Mouse (Mus musculus) liver, embryonic 13.5 days (tissue): ENCODE data around the gene Srgap2. TPM values are rescaled to one million over a fixed set of nuclear protein-coding genes. Genes with fewer than 3 reads are reported as not detected.
A peak's percentile ranks its signal among the peaks of the same experiment; 100 is the strongest.

Experiments used
- ATAC-seq: fragments of 200-750 bp; cut with Nextera tagmentation; 2 replicates; pipeline ENCODE4 v1.8.0; 2017; ENCODE audit warnings: low read depth, mild to moderate bottlenecking, moderate number of reproducible peaks, moderate library complexity
- DNase-seq: peaks from one replicate; pipeline ENCODE4 v3.0.0; 2022
- H3K27ac ChIP-seq: fragments of 300-500 bp; sonication (generic); 2 replicates; pipeline ENCODE4 v1.5.1; 2015; ENCODE audit warnings: moderate library complexity, mild to moderate bottlenecking, inconsistent platforms
- H3K27me3 ChIP-seq: fragments of 300-500 bp; sonication (generic); 2 replicates; pipeline ENCODE4 v1.6.1; 2015; ENCODE audit warnings: mild to moderate bottlenecking, inconsistent platforms
- H3K36me3 ChIP-seq: fragments of 300-500 bp; sonication (generic); 2 replicates; pipeline ENCODE4 v1.6.1; 2015; ENCODE audit warnings: mild to moderate bottlenecking, inconsistent platforms
- H3K4me1 ChIP-seq: fragments of 300-500 bp; sonication (generic); replicated peaks from 2 replicates; pipeline ENCODE4 v1.6.1; 2015; ENCODE audit warnings: inconsistent platforms
- H3K4me2 ChIP-seq: fragments of 300-500 bp; sonication (generic); 2 replicates; pipeline ENCODE4 v1.6.1; 2015; ENCODE audit warnings: inconsistent platforms, mild to moderate bottlenecking, moderate library complexity
- H3K4me3 ChIP-seq: fragments of 300-500 bp; sonication (generic); replicated peaks from 2 replicates; pipeline ENCODE4 v1.5.1; 2015; ENCODE audit warnings: mild to moderate bottlenecking, inconsistent platforms
- H3K9ac ChIP-seq: fragments of 300-500 bp; sonication (generic); 2 replicates; pipeline ENCODE4 v1.6.1; 2015; ENCODE audit warnings: mild to moderate bottlenecking, inconsistent platforms
- H3K9me3 ChIP-seq: fragments of 300-500 bp; sonication (generic); replicated peaks from 2 replicates; pipeline ENCODE4 v1.6.1; 2016; ENCODE audit warnings: inconsistent platforms
- WGBS: fragments of 180-500 bp; shearing (Covaris S2); methylation state at CpG from one replicate; pipeline ENCODE4 v1.1.7; 2015; ENCODE audit not compliant: insufficient replicate concordance; 5-methylcytosine and 5-hydroxymethylcytosine counted together
- polyA plus RNA-seq: library from polyadenylated mRNA; unstranded; fragments of >200 nt; fragmentation: Nextera tagmentation; extraction: Ambion mirVana; gene quantifications from 2 replicates; pipeline ENCODE4 v1.2.1, GENCODE M21; 2015

Srgap2 gene
- polyA plus RNA-seq, 1 experiment from 2014 or later = 3.7 TPM

- DNase-seq = no peak
- H3K4me2 ChIP-seq = no peak overlapping the region
- H3K27ac ChIP-seq = no peak overlapping the region
- H3K27me3 ChIP-seq = no peaks in the 10 kb centered on the region
- 74% methylated on average over 4 of the region's 4 CpGs for WGBS
- no peaks in the 10 kb centered on the region for H3K36me3 ChIP-seq
- ATAC-seq = no peak
- no peak overlapping the region for H3K9ac ChIP-seq
- peaks cover 13% of the 10 kb centered on the region for H3K4me1 ChIP-seq
- no peak overlapping the region for H3K4me3 ChIP-seq
- no peaks in the 10 kb centered on the region for H3K9me3 ChIP-seq
These were observed 35.6 kb downstream of the Srgap2 start for GRCm38 (mm10) chr1:131491579-131491978.

- H3K4me2 ChIP-seq = no peak overlapping the region
- DNase-seq = no peak
- H3K36me3 ChIP-seq = no peaks in the 10 kb centered on the region
- no peak overlapping the region for H3K9ac ChIP-seq
- WGBS = 76% methylated on average over 3 of the region's 3 CpGs
- H3K27me3 ChIP-seq = no peaks in the 10 kb centered on the region
- no peaks in the 10 kb centered on the region for H3K9me3 ChIP-seq
- no peak for ATAC-seq
- H3K4me3 ChIP-seq = no peak overlapping the region
- H3K27ac ChIP-seq = no peak overlapping the region
- peaks cover 16% of the 10 kb centered on the region for H3K4me1 ChIP-seq
These were observed 37.8 kb downstream of the Srgap2 start for GRCm38 (mm10) chr1:131489312-131489711.

GRCm38 (mm10) chr1:131486094-131486850, 40.9 kb downstream of the Srgap2 start:
- DNase-seq (no peak), ATAC-seq (no peak)
- Histone ChIP-seq H3K4me2 (no peak overlapping the region), H3K4me1 (peaks cover 7% of the 10 kb centered on the region), H3K9ac (no peak overlapping the region), H3K27ac (no peak overlapping the region), H3K9me3 (no peaks in the 10 kb centered on the region), H3K4me3 (no peak overlapping the region), H3K27me3 (no peaks in the 10 kb centered on the region), H3K36me3 (no peaks in the 10 kb centered on the region)
- 63% methylated on average over 5 of the region's 5 CpGs for WGBS

GRCm38 (mm10) chr1:131482242-131482641, 44.9 kb downstream of the Srgap2 start:
- no peaks in the 10 kb centered on the region for H3K36me3 ChIP-seq
- no peak for ATAC-seq

GRCm38 (mm10) chr1:131481391-131481790, 45.8 kb downstream of the Srgap2 start:
- no peaks in the 10 kb centered on the region for H3K27me3 ChIP-seq
- H3K9ac ChIP-seq = no peak overlapping the region
- no peak overlapping the region for H3K27ac ChIP-seq
- no peak for ATAC-seq
- H3K4me1 ChIP-seq = peaks cover 2% of the 10 kb centered on the region; the same call in 1 of the 2 replicates
- H3K36me3 ChIP-seq = no peaks in the 10 kb centered on the region
- no peaks in the 10 kb centered on the region for H3K9me3 ChIP-seq
- DNase-seq = no peak
- H3K4me3 ChIP-seq = no peak overlapping the region
- H3K4me2 ChIP-seq = no peak overlapping the region

More at GRCm38 (mm10) chr1:131482242-131482641, 44.9 kb downstream of the Srgap2 start:
- no peaks in the 10 kb centered on the region for H3K9me3 ChIP-seq
- no peak overlapping the region for H3K9ac ChIP-seq
- WGBS = 71% methylated on average over 3 of the region's 3 CpGs
- no peak overlapping the region for H3K4me2 ChIP-seq
- DNase-seq = no peak
- H3K4me1 ChIP-seq = peaks cover 3% of the 10 kb centered on the region; the same call in 1 of the 2 replicates
- H3K27me3 ChIP-seq = no peaks in the 10 kb centered on the region
- no peak overlapping the region for H3K27ac ChIP-seq
- no peak overlapping the region for H3K4me3 ChIP-seq

GRCm38 (mm10) chr1:131478770-131479305, 48.3 kb downstream of the Srgap2 start:
- Histone ChIP-seq H3K4me2 (no peak overlapping the region), H3K27ac (no peak overlapping the region), H3K4me3 (no peak overlapping the region), H3K9ac (no peak overlapping the region), H3K4me1 (no peaks in the 10 kb centered on the region), H3K9me3 (no peaks in the 10 kb centered on the region), H3K36me3 (no peaks in the 10 kb centered on the region), H3K27me3 (no peaks in the 10 kb centered on the region)
- ATAC-seq = no peak
- WGBS = 42% methylated on average over 2 of the region's 2 CpGs
- DNase-seq = no peak

- DNase-seq (no peak), ATAC-seq (no peak)
- H3K9ac ChIP-seq = no peak overlapping the region
- H3K4me2 ChIP-seq = no peak overlapping the region
- no peaks in the 10 kb centered on the region for H3K27me3 ChIP-seq
- no peak overlapping the region for H3K4me3 ChIP-seq
- peaks cover 12% of the 10 kb centered on the region for H3K4me1 ChIP-seq
- H3K9me3 ChIP-seq = no peaks in the 10 kb centered on the region
- H3K27ac ChIP-seq = no peak overlapping the region
- H3K36me3 ChIP-seq = no peaks in the 10 kb centered on the region
These were observed 51.8 kb downstream of the Srgap2 start for GRCm38 (mm10) chr1:131475306-131475705.

GRCm38 (mm10) chr1:131473631-131474118, 53.5 kb downstream of the Srgap2 start:
- ATAC-seq (no peak), DNase-seq (no peak)

GRCm38 (mm10) chr1:131470597-131470996, 56.6 kb downstream of the Srgap2 start:
- ATAC-seq (peak; percentile 54; the same call in 1 of the 2 replicates), DNase-seq (peak; percentile 5)
- Histone ChIP-seq H3K9ac (no peak overlapping the region), H3K4me1 (peaks cover 18% of the 10 kb centered on the region), H3K4me2 (no peak overlapping the region), H3K4me3 (no peak overlapping the region), H3K27ac (no peak overlapping the region), H3K36me3 (no peaks in the 10 kb centered on the region), H3K9me3 (no peaks in the 10 kb centered on the region), H3K27me3 (no peaks in the 10 kb centered on the region)
- WGBS = 35% methylated on average over 1 of the region's 1 CpGs

More at GRCm38 (mm10) chr1:131473631-131474118, 53.5 kb downstream of the Srgap2 start:
- Histone ChIP-seq H3K27me3 (no peaks in the 10 kb centered on the region), H3K4me2 (no peak overlapping the region), H3K36me3 (no peaks in the 10 kb centered on the region), H3K27ac (no peak overlapping the region), H3K9ac (no peak overlapping the region), H3K4me3 (no peak overlapping the region), H3K9me3 (no peaks in the 10 kb centered on the region), H3K4me1 (peaks cover 18% of the 10 kb centered on the region)

- no peak overlapping the region for H3K9ac ChIP-seq
- H3K27me3 ChIP-seq = no peaks in the 10 kb centered on the region
- no peaks in the 10 kb centered on the region for H3K36me3 ChIP-seq
- no peak for ATAC-seq
- no peak for DNase-seq
- 73% methylated on average over 4 of the region's 4 CpGs for WGBS
- peaks cover 19% of the 10 kb centered on the region for H3K4me1 ChIP-seq
- no peak overlapping the region for H3K4me2 ChIP-seq
- no peaks in the 10 kb centered on the region for H3K9me3 ChIP-seq
- no peak overlapping the region for H3K4me3 ChIP-seq
- H3K27ac ChIP-seq = no peak overlapping the region
These were observed 61.3 kb downstream of the Srgap2 start for GRCm38 (mm10) chr1:131465855-131466254.

- WGBS = 58% methylated on average over 6 of the region's 6 CpGs
- ATAC-seq = no peak
These were observed 63.1 kb downstream of the Srgap2 start for GRCm38 (mm10) chr1:131463953-131464627.

More at GRCm38 (mm10) chr1:131463953-131464627, 63.1 kb downstream of the Srgap2 start:
- no peak for DNase-seq
- H3K9ac ChIP-seq = no peak overlapping the region
- H3K27ac ChIP-seq = no peak overlapping the region
- no peaks in the 10 kb centered on the region for H3K27me3 ChIP-seq
- no peaks in the 10 kb centered on the region for H3K9me3 ChIP-seq
- H3K4me1 ChIP-seq = peaks cover 8% of the 10 kb centered on the region; the same call in 1 of the 2 replicates
- H3K4me2 ChIP-seq = no peak overlapping the region
- no peaks in the 10 kb centered on the region for H3K36me3 ChIP-seq
- no peak overlapping the region for H3K4me3 ChIP-seq
